Mouse (Mus musculus) lung, postnatal 0 days (tissue): ENCODE measurements around the gene Dmxl2.

Experiments used
- CTCF ChIP-seq: IDR thresholded peaks from 2 replicates; pipeline ENCODE4 v1.5.1; 2016; ENCODE audit warnings: antibody characterized with exemption, mild to moderate bottlenecking
- EP300 ChIP-seq: IDR thresholded peaks from 2 replicates; pipeline ENCODE4 v1.6.1; 2016; ENCODE audit warnings: antibody characterized with exemption, mild to moderate bottlenecking, control low read depth

GRCm38 (mm10) chr9:54532926-54533325 is 31.5 kb upstream of the Dmxl2 start:
- TF ChIP-seq CTCF = no peak
- no peak for TF ChIP-seq EP300
